Mouse (Mus musculus): ENCODE data around the gene Setd3. TPM values are rescaled to one million over a fixed set of nuclear protein-coding genes. Genes with fewer than 3 reads are reported as not detected.

Gene Setd3
- 32.5 and 38.5 TPM in 2 replicates for polyA plus RNA-seq (2012; rRNA removed)

DNA sequence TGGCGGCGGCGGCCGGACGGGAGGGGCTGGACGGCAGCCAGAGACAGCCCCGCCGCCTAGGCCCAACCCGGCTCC lies at the start of gene Setd3:
Gene Setd3, minus strand, starts transcription at position 69 of the 75 bp plus-strand sequence.
- Histone ChIP-seq H3K4me3 (ENCODE audit: insufficient read depth, low read depth, low read length) (peak within 1 kb of the TSS; percentile 94), H3K36me3 (ENCODE audit: control insufficient read depth, insufficient read depth, low read length) (no peaks in the 10 kb centered on the region), H3K4me1 (ENCODE audit: control insufficient read depth, insufficient read depth, low read length) (peaks cover 18% of the 10 kb centered on the region), H3K27ac (ENCODE audit: insufficient read depth, low read depth, low read length) (peak within 1 kb of the TSS; percentile 96), H3K27me3 (replicated peaks; ENCODE audit: control insufficient read depth, insufficient read depth, low read length) (no peaks in the 10 kb centered on the region)
- DNase-seq: no peak
- 2% methylated on average over 9 of the region's 9 CpGs for WGBS
- TF ChIP-seq POLR2A (IDR thresholded peaks at IDR 0.05; ENCODE audit: low read depth, low read length): no peak
- TF ChIP-seq CTCF (conservative IDR thresholded peaks at IDR 0.05; ENCODE audit: insufficient read depth, insufficient read length, low read depth, low read length): no peak

DNA sequence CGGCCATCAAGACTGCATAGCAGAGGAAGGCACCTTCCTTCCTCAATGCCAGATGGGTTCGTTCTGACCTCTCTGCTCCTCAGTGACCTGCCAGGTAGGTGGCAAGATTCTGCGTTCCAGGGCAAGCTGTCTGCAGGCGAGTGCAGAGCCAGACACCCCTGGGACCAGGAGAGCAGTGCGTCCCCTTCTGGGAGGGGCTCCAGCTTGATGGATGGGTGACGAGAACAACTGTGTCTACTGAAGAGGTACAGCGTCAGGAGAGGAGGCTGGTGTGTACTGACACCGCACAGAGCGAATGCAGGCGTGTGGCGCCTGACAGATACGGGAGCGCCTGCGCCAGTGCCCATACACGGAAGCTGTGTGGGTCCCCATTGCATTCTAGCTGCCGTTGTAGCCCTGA lies 48.4 kb upstream of the Setd3 start:
- no peak for TF ChIP-seq POLR2A (IDR thresholded peaks at IDR 0.05; ENCODE audit: low read depth, low read length)
- TF ChIP-seq CTCF (conservative IDR thresholded peaks at IDR 0.05; ENCODE audit: insufficient read depth, insufficient read length, low read depth, low read length): no peak
- WGBS: 94% methylated on average over 16 of the region's 16 CpGs
- H3K36me3 ChIP-seq (ENCODE audit: control insufficient read depth, insufficient read depth, low read length): no peaks in the 10 kb centered on the region
- no peak overlapping the region for H3K4me3 ChIP-seq (ENCODE audit: insufficient read depth, low read depth, low read length)
- DNase-seq: no peak
- H3K27me3 ChIP-seq (replicated peaks; ENCODE audit: control insufficient read depth, insufficient read depth, low read length): no peaks in the 10 kb centered on the region
- H3K4me1 ChIP-seq (ENCODE audit: control insufficient read depth, insufficient read depth, low read length): peaks cover 11% of the 10 kb centered on the region; the same call in 1 of the 2 replicates
- H3K27ac ChIP-seq (ENCODE audit: insufficient read depth, low read depth, low read length): no peak overlapping the region

DNA sequence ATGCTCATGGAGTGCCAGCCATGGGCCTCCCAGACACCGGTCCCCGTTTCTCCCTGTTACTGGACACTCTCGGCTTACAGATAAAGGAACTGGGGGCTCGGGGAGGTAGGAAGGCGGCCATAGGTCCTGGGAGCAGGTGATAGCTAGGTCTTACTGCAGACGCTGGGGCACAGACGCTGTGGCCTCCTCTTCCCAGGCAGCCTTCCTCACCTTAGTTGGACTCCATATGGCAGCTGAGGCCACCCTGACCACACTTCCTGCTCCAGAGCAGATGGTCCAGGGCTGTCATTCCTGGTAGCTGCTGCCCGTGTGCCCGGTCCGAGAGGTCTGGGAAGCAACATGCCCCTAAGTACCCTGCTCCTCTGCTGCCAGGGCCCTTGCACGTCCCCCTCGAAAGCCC lies 47.8 kb upstream of the Setd3 start:
- peaks cover 11% of the 10 kb centered on the region; the same call in 1 of the 2 replicates for H3K4me1 ChIP-seq (ENCODE audit: control insufficient read depth, insufficient read depth, low read length)
- H3K4me3 ChIP-seq (ENCODE audit: insufficient read depth, low read depth, low read length): no peak overlapping the region
- H3K27ac ChIP-seq (ENCODE audit: insufficient read depth, low read depth, low read length): no peak overlapping the region
- no peaks in the 10 kb centered on the region for H3K27me3 ChIP-seq (replicated peaks; ENCODE audit: control insufficient read depth, insufficient read depth, low read length)
- no peaks in the 10 kb centered on the region for H3K36me3 ChIP-seq (ENCODE audit: control insufficient read depth, insufficient read depth, low read length)
- TF ChIP-seq POLR2A (IDR thresholded peaks at IDR 0.05; ENCODE audit: low read depth, low read length) (no peak), CTCF (conservative IDR thresholded peaks at IDR 0.05; ENCODE audit: insufficient read depth, insufficient read length, low read depth, low read length) (no peak)
- WGBS: 94% methylated on average over 12 of the region's 12 CpGs
- no peak for DNase-seq

DNA sequence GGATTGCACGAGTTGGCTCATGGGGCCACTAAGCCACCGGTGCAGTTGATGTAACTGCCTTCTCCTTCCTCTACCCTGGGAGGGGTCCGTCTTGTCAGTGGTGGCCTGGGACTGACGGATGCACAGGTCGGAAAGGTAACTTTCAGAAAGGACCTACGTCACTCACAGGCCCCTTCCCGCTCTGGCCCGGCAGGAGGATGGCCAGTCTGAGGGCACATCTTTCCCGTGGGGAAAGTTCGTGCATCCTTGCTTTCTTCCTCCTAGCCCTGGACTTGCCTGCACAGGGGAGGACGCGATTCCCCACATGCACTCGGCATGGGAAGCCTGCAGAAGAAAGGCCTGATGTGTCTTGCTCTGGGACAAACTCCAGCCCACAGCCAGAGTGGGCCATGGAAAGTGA lies 47.1 kb upstream of the Setd3 start:
- no peak overlapping the region for H3K27ac ChIP-seq (ENCODE audit: insufficient read depth, low read depth, low read length)
- no peak for DNase-seq
- 86% methylated on average over 13 of the region's 13 CpGs for WGBS
- peaks cover 5% of the 10 kb centered on the region; the same call in 1 of the 2 replicates for H3K4me1 ChIP-seq (ENCODE audit: control insufficient read depth, insufficient read depth, low read length)
- no peaks in the 10 kb centered on the region for H3K27me3 ChIP-seq (replicated peaks; ENCODE audit: control insufficient read depth, insufficient read depth, low read length)
- TF ChIP-seq POLR2A (IDR thresholded peaks at IDR 0.05; ENCODE audit: low read depth, low read length) (no peak), CTCF (conservative IDR thresholded peaks at IDR 0.05; ENCODE audit: insufficient read depth, insufficient read length, low read depth, low read length) (no peak)
- no peak overlapping the region for H3K4me3 ChIP-seq (ENCODE audit: insufficient read depth, low read depth, low read length)
- no peaks in the 10 kb centered on the region for H3K36me3 ChIP-seq (ENCODE audit: control insufficient read depth, insufficient read depth, low read length)

DNA sequence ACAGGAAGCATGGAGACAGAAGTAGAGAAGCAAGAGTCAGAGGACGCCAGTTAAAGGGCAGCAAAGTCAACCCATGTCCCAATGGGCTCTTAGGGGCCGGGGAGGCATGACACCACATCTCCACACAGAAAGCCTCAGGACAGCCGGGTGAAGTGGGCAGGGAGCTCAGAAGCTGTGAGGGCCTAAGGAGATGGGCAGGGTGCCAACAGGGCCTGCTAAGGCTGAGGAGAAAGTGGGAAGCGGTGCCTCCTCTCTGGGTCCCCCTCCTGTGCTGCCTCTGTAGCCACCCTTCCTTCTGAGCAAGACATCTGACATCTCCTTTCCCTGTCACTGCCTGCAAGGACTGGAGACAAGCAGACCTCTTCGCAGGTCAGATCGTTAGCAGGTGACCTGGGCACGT lies 46.7 kb upstream of the Setd3 start:
- Histone ChIP-seq H3K27ac (ENCODE audit: insufficient read depth, low read depth, low read length) (no peak overlapping the region), H3K4me3 (ENCODE audit: insufficient read depth, low read depth, low read length) (no peak overlapping the region), H3K27me3 (replicated peaks; ENCODE audit: control insufficient read depth, insufficient read depth, low read length) (no peaks in the 10 kb centered on the region), H3K36me3 (ENCODE audit: control insufficient read depth, insufficient read depth, low read length) (no peaks in the 10 kb centered on the region), H3K4me1 (ENCODE audit: control insufficient read depth, insufficient read depth, low read length) (peaks cover 5% of the 10 kb centered on the region; the same call in 1 of the 2 replicates)
- no peak for DNase-seq
- TF ChIP-seq POLR2A (IDR thresholded peaks at IDR 0.05; ENCODE audit: low read depth, low read length): no peak
- no peak for TF ChIP-seq CTCF (conservative IDR thresholded peaks at IDR 0.05; ENCODE audit: insufficient read depth, insufficient read length, low read depth, low read length)
- 65% methylated on average over 7 of the region's 7 CpGs for whole genome bisulfite sequencing

DNA sequence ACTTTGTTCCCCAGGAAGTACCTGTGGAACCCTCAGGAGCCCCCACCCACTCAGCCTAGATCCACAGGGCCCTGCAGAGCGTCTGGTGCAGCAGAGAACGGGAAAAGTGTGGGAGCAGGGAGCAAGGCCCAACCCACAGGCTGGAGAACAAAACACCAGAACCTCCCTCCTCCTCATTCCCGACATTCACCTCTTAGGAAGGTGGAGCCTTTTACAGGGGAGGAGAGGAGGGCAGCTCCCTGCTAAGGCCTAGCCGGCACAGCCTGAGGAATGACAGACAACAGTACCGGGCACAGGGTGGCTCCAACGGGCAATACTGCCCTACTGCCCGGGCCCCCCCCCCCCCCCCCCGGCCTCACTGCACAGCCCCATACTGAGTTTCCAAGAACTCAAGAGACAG lies 44.2 kb upstream of the Setd3 start:
- Histone ChIP-seq H3K4me3 (ENCODE audit: insufficient read depth, low read depth, low read length) (no peak overlapping the region), H3K4me1 (ENCODE audit: control insufficient read depth, insufficient read depth, low read length) (no peaks in the 10 kb centered on the region; the same call in 1 of the 2 replicates), H3K36me3 (ENCODE audit: control insufficient read depth, insufficient read depth, low read length) (no peaks in the 10 kb centered on the region), H3K27me3 (replicated peaks; ENCODE audit: control insufficient read depth, insufficient read depth, low read length) (no peaks in the 10 kb centered on the region), H3K27ac (ENCODE audit: insufficient read depth, low read depth, low read length) (no peak overlapping the region)
- no peak for TF ChIP-seq POLR2A (IDR thresholded peaks at IDR 0.05; ENCODE audit: low read depth, low read length)
- no peak for TF ChIP-seq CTCF (conservative IDR thresholded peaks at IDR 0.05; ENCODE audit: insufficient read depth, insufficient read length, low read depth, low read length)
- no peak for DNase-seq
- 53% methylated on average over 8 of the region's 8 CpGs for WGBS

DNA sequence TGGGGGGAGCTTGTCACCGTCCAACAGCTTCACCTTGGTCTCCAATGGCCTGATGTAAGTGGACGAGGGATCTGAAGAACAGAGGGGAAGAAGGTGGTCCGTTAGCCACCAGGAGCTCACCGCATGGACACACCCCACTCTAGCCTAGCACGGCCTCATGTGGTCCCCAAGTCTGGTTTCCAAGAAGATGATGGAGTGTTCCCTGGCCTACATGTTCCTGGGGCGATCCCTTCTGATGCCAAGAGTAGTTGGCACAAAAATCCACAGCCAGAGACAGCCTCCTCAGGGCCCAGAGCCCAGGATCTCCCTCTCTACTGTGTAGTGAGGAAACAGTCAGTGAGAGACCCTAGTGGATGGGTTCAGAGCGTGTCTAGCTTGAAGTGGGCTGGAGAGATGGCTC lies 42.6 kb upstream of the Setd3 start:
- Histone ChIP-seq H3K27ac (ENCODE audit: insufficient read depth, low read depth, low read length) (no peak overlapping the region), H3K36me3 (ENCODE audit: control insufficient read depth, insufficient read depth, low read length) (no peaks in the 10 kb centered on the region), H3K4me3 (ENCODE audit: insufficient read depth, low read depth, low read length) (no peak overlapping the region), H3K4me1 (ENCODE audit: control insufficient read depth, insufficient read depth, low read length) (no peaks in the 10 kb centered on the region; the same call in 1 of the 2 replicates), H3K27me3 (replicated peaks; ENCODE audit: control insufficient read depth, insufficient read depth, low read length) (no peaks in the 10 kb centered on the region)
- no peak for DNase-seq
- WGBS: 90% methylated on average over 7 of the region's 7 CpGs
- TF ChIP-seq CTCF (conservative IDR thresholded peaks at IDR 0.05; ENCODE audit: insufficient read depth, insufficient read length, low read depth, low read length) (no peak), POLR2A (IDR thresholded peaks at IDR 0.05; ENCODE audit: low read depth, low read length) (no peak)

DNA sequence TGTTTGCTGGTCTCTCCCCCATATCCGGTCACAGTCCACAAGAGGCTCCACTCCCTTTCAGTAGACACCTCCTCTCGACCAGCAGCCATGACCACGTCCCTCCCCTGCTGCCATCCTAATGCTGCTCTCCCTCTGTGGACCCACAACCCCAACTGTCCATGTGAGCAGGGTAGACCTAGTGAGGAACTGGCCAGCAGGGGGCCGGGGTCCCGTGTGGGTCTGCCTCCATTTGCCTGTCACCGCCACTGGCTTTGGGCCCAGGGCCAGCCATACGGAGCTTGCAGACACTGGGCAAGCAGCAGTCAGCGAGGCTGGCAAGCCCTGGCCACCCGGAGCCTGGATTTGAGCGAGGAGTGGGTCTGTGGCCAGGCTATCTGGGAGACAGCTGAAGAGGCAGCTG lies 42.1 kb upstream of the Setd3 start:
- no peaks in the 10 kb centered on the region for H3K36me3 ChIP-seq (ENCODE audit: control insufficient read depth, insufficient read depth, low read length)
- H3K4me3 ChIP-seq (ENCODE audit: insufficient read depth, low read depth, low read length): no peak overlapping the region
- H3K27ac ChIP-seq (ENCODE audit: insufficient read depth, low read depth, low read length): no peak overlapping the region
- DNase-seq: no peak
- H3K4me1 ChIP-seq (ENCODE audit: control insufficient read depth, insufficient read depth, low read length): no peaks in the 10 kb centered on the region; the same call in 1 of the 2 replicates
- WGBS: 61% methylated on average over 10 of the region's 10 CpGs
- 0 out of 2 replicates have a peak, but pooled peaks have one; percentile 8 for TF ChIP-seq CTCF (conservative IDR thresholded peaks at IDR 0.05; ENCODE audit: insufficient read depth, insufficient read length, low read depth, low read length)
- no peak for TF ChIP-seq POLR2A (IDR thresholded peaks at IDR 0.05; ENCODE audit: low read depth, low read length)
- no peaks in the 10 kb centered on the region for H3K27me3 ChIP-seq (replicated peaks; ENCODE audit: control insufficient read depth, insufficient read depth, low read length)
